Mouse (Mus musculus): ENCODE results near the gene Rpap3. TPM values are rescaled to one million over a fixed set of nuclear protein-coding genes. Genes with fewer than 3 reads are reported as not detected.
"Not testable (repeated sequence)": the region's sequence is repeated elsewhere in the genome, so short reads cannot be mapped to it uniquely, and the experiment has no call there.

Rpap3 gene
- total RNA-seq, 1 experiment from 2014 or later, result 46.8 TPM

GRCm38 (mm10) chr15:97712546-97712945, 6.9 kb upstream of the Rpap3 start:
- ATAC-seq (replicated peaks; ENCODE audit: low read depth, poor library complexity, severe bottlenecking), result no peak

- no peak for ATAC-seq (replicated peaks; ENCODE audit: low read depth, poor library complexity, severe bottlenecking)
Observed at GRCm38 (mm10) chr15:97710906-97711305, 5.3 kb upstream of the Rpap3 start.

- ATAC-seq (replicated peaks; ENCODE audit: low read depth, poor library complexity, severe bottlenecking), result no peak
Observed at GRCm38 (mm10) chr15:97696616-97697015, 9.0 kb downstream of the Rpap3 start.

DNA sequence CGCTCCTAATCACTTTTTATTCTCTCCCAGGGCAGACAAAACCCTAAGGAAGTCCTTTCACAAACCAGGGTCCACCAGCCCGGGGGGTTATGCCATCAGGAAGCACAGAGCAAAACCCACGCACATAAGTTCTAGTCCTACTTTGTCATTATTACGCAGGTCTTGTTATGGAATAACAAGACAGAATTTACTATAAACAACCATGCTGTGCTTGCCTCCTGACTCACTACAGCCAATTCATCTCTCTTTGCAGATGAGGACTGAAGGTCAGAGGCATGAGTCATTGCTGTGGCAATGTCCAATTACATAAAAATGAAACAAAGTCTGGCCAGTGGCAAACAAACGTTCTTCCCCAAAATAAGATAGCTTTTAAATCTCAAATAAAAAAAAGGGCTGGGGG, 12.2 kb downstream of the Rpap3 start:
- no peak for ATAC-seq (replicated peaks; ENCODE audit: low read depth, poor library complexity, severe bottlenecking)

DNA sequence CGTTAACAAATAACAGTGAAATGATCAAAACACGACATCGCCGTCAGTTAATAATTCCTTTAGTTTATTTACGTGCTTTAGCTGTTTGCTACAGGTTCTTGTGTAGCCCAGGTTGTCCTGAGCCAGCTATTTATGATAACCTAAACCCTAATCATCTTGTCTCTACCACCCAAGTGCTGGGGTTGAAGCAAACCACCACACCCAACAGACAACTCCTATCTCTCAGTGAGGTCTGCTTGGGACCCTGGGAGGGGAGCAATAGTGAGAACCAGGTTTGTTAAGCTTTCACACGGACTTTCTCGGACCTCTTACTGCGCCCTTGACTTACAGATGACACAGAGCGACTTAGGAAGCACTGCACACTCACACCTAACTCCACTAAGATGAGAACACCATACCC, 21.5 kb downstream of the Rpap3 start:
- no peak for ATAC-seq (replicated peaks; ENCODE audit: low read depth, poor library complexity, severe bottlenecking)

- ATAC-seq (replicated peaks; ENCODE audit: low read depth, poor library complexity, severe bottlenecking), result no peak
Observed at GRCm38 (mm10) chr15:97682053-97682452, 23.6 kb downstream of the Rpap3 start.

DNA sequence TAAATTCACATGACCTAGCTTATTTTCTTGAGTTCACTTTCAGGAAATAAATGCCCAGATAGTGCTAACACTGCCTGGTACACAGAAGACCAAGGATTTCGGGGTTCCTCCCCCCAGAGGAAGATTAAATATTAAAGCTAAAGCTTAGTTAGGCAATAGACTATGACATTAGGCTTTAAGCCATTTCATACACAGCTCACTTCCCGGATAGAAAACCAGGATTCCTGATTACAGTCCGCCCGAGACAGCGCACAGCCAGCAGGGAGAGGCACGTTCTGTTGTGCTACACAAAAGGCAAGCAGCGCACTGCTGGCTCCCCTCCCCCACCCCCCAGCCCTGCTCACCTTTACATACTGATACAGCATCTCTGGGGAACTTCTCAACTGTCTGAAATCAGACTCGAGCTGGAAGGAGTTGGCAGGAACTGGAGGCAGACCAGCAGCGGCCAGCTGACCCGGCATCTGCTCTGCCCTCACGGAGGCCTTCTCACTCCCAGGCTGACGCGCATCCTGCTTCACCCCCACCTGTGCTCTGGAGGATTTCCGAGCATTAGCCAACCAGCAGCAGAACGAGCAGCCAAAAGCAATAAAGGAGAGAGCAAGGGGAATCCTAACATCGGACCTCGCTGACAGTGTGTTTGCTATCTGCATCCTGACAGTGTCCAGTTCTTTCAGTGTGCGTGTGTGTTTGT, 25.5 kb downstream of the Rpap3 start:
- ATAC-seq (replicated peaks; ENCODE audit: low read depth, poor library complexity, severe bottlenecking), result no peak

- no peak for ATAC-seq (replicated peaks; ENCODE audit: low read depth, poor library complexity, severe bottlenecking)
Observed at GRCm38 (mm10) chr15:97677341-97677740, 28.3 kb downstream of the Rpap3 start.

GRCm38 (mm10) chr15:97675927-97676326, 29.7 kb downstream of the Rpap3 start:
- ATAC-seq (replicated peaks; ENCODE audit: low read depth, poor library complexity, severe bottlenecking), result no peak

DNA sequence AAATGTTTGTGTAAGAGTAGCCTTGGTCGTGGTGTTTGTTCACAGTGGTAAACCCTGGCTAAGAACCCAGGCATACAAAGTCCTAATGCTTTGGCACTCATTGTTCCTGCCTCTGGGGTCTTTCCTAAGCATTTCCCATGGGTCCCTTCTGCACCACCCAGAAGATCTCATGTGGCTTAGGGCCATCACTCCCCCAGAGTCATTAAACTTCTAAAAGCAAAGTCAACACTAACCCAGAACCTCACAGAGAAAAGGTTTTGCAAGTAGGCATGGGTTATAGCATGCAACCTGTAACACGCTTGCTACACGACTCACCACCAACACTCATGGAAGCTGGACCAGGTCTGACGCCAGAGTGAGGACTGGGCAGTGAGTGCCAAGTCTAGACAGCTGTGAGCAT, 31.2 kb downstream of the Rpap3 start:
- ATAC-seq (replicated peaks; ENCODE audit: low read depth, poor library complexity, severe bottlenecking), result no peak

DNA sequence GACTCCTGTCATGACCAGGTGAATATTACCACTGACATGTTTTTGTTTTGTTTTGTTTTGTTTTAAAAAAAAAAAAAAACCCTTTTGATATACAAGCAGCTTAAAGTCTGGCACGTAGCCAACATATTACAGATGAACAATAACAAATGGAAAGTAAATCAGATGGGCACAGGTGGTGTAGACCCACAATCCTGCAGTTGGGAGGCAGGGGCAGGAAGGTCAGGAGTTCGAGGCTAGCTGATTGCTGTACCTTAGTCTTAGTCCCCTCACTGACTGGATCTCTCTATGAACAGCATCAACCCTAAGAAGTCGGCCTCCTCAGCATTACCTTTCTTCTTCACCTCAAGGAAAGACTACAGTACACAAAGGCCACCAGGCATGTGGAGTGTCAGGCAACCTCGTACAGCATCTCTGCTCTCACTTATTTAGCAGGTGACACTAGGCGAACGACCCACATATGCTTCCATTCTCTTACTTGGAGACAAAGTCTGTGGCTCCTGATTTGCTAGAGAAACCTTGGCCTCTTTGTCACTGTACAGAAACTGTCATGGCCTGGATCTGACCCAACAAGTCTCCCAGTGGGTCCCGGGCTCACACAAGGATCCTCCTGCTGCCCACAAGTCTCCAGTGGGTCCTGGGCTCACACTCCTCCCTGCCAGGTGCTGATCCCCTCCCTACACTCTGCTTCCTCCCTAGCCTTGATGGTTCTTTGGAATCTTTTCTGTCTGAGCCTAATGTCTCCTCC, 32.2 kb downstream of the Rpap3 start:
- no peak for ATAC-seq (replicated peaks; ENCODE audit: low read depth, poor library complexity, severe bottlenecking)

DNA sequence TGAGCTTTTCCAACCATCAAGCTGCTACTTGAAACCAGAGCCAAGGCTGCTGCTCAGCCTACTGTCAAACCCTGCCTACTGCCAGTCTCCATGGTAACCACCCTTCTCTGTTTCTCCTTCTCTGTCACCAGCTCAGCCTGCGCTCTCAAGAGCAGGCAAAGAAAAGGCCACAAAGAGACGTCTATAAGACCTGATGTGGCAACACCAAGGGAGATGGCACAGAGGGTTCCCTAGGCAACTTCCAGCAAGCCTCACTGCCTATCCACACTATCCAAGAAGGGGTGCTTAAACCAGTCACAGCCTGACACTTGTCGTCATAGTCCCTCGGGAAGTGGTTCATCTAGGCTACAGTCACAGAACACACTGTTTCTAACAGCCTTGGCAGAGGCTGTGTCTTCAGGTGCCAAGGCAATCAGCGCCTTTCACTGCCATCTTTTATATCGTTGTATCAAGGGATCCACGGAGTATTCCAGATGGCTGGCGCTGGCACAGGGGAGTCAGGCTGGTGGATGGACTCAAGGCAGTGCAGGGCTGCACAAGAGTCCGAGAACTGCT, 33.3 kb downstream of the Rpap3 start:
- ATAC-seq (replicated peaks; ENCODE audit: low read depth, poor library complexity, severe bottlenecking), result no peak

- ATAC-seq (replicated peaks; ENCODE audit: low read depth, poor library complexity, severe bottlenecking), result no peak
Observed at GRCm38 (mm10) chr15:97670554-97670953, 35.1 kb downstream of the Rpap3 start.

- not testable (repeated sequence) for ATAC-seq (replicated peaks; ENCODE audit: low read depth, poor library complexity, severe bottlenecking)
Observed at GRCm38 (mm10) chr15:97668158-97668877, 37.3 kb downstream of the Rpap3 start.

DNA sequence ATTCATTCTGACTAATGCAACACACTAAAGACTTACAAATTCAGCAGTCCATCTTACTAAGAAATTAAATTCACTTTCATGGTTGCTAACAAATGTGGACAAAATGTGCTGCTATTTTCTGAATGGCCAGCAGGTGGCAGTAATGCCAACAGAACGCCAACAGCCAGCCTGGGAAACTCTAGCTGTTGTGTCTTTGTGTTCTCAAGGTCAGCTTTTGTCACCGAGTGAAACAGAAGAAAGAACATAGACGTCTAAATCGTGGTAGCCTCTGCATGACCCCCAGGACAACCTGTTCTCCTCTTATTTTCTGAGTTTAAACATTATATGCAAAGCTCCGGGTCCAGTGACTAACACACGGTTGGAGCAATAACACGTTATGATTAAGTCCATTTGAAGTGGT, 38.2 kb downstream of the Rpap3 start:
- ATAC-seq (replicated peaks; ENCODE audit: low read depth, poor library complexity, severe bottlenecking), result peak; percentile 39; the same call in 1 of the 2 replicates

GRCm38 (mm10) chr15:97666457-97666770, 39.2 kb downstream of the Rpap3 start:
- ATAC-seq (replicated peaks; ENCODE audit: low read depth, poor library complexity, severe bottlenecking), result no peak

DNA sequence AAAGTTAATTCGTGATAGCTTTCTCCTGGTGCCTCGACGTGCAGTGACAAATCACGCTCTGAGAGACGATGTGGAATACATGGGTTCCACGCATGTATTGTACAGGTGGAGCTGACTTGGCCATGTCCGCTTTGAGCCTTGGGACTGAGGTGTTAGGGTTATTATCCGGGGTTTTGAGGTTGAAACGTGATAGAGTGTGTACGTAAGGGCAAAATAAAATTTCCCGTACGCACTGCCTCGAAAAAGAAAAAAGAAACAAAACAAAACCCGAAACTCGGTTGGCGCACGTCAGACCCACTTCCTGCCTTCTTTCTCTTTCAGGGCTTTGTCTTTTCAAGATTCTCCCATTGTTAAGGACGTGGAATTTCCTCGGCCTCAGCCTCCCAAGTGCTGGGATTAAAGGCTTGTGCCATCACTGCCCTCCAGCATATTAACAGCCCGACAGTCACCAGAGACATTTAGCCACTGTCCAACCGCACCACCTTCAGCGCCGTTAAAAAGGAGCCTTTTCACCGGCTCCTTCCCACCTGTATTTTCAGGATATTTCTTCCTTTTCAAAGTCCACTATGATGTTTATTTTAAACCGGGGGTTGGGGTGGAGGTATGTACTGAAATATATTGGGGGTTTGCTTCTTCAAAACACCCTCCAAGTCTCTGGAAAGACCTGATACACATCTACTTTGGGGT, 39.7 kb downstream of the Rpap3 start:
- no peak for ATAC-seq (replicated peaks; ENCODE audit: low read depth, poor library complexity, severe bottlenecking)

DNA sequence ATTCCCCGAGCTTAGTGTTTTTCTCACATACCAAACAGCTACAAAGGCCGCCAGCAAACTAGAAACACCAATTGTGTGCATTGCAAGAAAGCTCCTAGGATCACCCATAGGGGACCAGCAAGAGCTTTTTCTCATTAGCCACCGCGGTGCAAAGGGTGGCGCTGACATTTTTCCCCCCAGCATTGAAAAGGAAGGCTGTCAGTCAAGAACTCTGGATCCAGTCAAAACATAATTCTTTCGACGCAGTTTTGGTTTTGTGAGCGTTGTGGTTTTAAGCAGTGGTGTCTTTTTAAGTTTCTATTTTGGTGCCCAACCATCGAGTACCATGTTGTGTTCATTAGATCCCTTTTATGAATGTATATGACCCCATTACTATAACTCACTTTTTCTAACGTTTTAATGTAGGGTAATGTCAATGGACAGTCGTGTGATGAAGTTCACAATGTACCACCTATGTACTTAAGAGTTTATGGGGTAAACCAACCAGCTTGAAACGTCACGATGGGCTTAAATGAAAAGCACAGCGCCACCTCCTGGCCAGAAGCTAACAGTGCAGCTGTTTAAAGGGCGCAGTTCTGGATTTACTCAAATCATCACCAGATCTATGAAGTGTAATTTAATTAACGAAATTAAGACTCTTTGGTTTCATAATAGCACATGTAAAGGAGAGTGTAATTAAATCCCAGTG, 40.5 kb downstream of the Rpap3 start:
- ATAC-seq (replicated peaks; ENCODE audit: low read depth, poor library complexity, severe bottlenecking), result 0 out of 2 replicates have a peak, but pooled peaks have one; percentile 20

DNA sequence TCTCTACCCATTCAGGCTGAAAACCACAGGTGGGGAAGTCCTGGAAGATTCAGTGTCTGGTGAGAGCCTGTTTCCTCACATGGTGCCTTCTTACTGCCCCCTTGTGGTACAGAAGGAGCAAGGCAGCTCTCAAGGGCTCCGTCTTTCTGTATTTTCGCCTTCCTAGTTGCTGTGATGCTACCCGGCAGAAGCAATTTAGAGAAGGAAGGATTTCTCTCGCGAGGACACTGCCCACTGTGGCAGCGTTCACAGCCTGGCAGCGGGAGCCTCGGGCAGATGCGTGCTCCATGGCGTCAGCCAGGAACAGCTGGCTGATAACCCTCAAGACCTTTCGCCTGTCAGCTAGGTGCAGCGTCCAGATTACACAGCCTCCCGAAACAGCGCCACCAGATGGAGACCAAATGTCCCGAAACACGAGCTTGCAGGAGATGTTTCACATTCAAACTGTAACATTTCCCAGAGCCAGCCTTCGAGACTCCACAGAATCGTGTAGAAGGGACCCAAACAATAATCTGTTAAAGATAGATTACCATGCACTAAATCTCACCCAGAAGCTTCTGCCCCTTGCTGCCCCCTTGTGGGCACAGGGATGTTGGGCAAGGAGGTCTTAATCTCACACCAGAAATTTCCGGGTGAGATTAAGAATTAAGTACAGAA, 41.7 kb downstream of the Rpap3 start:
- peak; percentile 83 for ATAC-seq (replicated peaks; ENCODE audit: low read depth, poor library complexity, severe bottlenecking)

Measured in common myeloid progenitor, adult 5-6 weeks (primary cell).